Mouse (Mus musculus) testis, adult 2 months (tissue): ENCODE data around the gene Grb14. TPM values are rescaled to one million over a fixed set of nuclear protein-coding genes. Genes with fewer than 3 reads are reported as not detected.
A peak's percentile ranks its signal among the peaks of the same experiment; 100 is the strongest.

Source experiments
- H3K27ac ChIP-seq: fragments of 200-500 bp; 2 replicates; pipeline ENCODE4 v1.5.1; 2012; ENCODE audit warnings: low read depth, low read length; ENCODE audit not compliant: control insufficient read depth, insufficient read depth
- H3K27me3 ChIP-seq: fragments of 200-500 bp; 2 replicates; pipeline ENCODE4 v1.6.1; 2012; ENCODE audit warnings: mild to moderate bottlenecking, low read length, moderate library complexity; ENCODE audit not compliant: control insufficient read depth, insufficient read depth
- H3K36me3 ChIP-seq: fragments of 200-500 bp; 2 replicates; pipeline ENCODE4 v1.6.1; 2012; ENCODE audit warnings: mild to moderate bottlenecking, low read length; ENCODE audit not compliant: control insufficient read depth, insufficient read depth
- H3K4me1 ChIP-seq: fragments of 200-500 bp; 2 replicates; pipeline ENCODE4 v1.6.1; 2012; ENCODE audit warnings: low read length; ENCODE audit not compliant: control insufficient read depth, insufficient read depth
- H3K4me3 ChIP-seq: fragments of 200-500 bp; 2 replicates; pipeline ENCODE4 v1.5.1; 2012; ENCODE audit warnings: low read depth, mild to moderate bottlenecking, low read length, moderate library complexity, mixed read lengths; ENCODE audit not compliant: control insufficient read depth
- CTCF ChIP-seq: fragments of 200-500 bp; IDR thresholded peaks from 2 replicates; pipeline ENCODE4 v1.5.1; 2012; ENCODE audit warnings: low read depth, mild to moderate bottlenecking, inconsistent platforms, low read length, moderate library complexity; ENCODE audit not compliant: control insufficient read depth, insufficient read depth, insufficient replicate concordance
- POLR2A ChIP-seq: fragments of 200-500 bp; IDR thresholded peaks from 2 replicates; pipeline ENCODE4 v1.6.1; 2012; ENCODE audit warnings: low read depth, mild to moderate bottlenecking, inconsistent platforms, low read length, moderate library complexity; ENCODE audit not compliant: control insufficient read depth
- polyA plus RNA-seq: library from polyadenylated mRNA; depleted of rRNA; stranded (reverse); fragments of >200 nt; gene quantifications from 2 replicates; pipeline ENCODE4 v1.2.3, GENCODE M21; 2012

Gene Grb14
- polyA plus RNA-seq, 1 experiment: 6.2 TPM

DNA sequence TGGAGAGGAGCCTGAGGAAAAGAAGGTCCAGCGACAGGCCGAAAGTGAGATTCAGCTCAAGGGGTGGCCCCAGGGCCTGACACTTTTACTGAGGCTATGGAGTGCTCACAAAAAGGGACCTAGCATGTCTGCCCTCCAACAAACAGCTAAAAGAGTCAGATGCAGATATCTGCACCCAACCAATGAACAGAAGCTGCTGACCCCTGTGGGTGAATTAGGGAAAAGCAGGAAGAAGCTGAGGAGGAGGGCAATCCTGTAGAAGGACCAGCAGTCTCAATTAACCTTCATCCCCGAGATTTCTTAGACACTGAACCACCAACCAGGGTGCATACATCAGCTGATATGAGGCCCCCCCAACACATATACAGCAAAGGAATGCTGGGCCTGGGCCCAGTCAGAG lies 77.3 kb downstream of the Grb14 start:
- TF ChIP-seq POLR2A: no peak
- TF ChIP-seq CTCF: no peak
- no peaks in the 10 kb centered on the region for H3K27me3 ChIP-seq
- no peaks in the 10 kb centered on the region for H3K4me1 ChIP-seq
- H3K4me3 ChIP-seq: no peak overlapping the region
- no peaks in the 10 kb centered on the region for H3K36me3 ChIP-seq
- H3K27ac ChIP-seq: no peak overlapping the region

DNA sequence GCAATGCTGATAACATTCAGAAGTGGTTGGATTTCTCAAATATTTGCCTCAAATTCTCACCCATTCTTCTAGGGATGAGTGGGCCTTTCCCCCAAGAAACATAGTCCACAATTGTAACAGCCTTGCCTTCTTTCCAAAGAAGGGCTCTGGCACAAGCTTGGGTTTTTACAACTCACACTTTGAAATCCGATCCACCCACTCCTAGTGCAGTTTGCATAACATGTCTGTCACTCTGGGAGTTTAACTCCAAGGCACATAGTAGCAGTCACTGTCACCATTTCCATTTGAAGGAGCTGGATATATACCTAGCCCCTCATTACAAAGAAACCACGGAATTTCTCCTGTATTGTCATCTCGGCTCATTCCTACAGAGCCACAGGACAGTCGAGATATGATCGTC lies 103.9 kb downstream of the Grb14 start:
- Histone ChIP-seq H3K36me3 (no peaks in the 10 kb centered on the region), H3K4me3 (no peak overlapping the region), H3K27me3 (no peaks in the 10 kb centered on the region), H3K27ac (peak overlapping the region; percentile 29; the same call in 1 of the 2 replicates), H3K4me1 (peaks cover 2% of the 10 kb centered on the region; the same call in 1 of the 2 replicates)
- TF ChIP-seq CTCF: no peak

DNA sequence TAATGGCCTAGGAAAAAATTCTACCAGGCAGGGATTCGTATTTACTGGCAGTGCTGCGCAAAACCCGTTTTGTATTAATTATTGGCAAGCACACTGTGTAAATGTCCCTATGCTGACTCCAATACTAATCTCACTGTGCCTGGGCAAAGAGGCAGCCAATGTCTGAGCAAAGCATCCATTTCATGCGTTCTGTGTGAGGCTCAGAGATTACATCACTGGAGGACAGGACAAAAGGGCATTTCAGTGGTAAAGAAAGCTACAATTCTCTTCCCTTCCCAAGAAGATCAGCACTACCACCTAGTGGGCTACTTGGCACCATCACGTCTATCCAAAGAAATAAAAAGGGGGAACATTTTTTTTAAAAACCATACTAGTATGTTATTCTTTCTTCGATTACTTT lies 109.3 kb downstream of the Grb14 start:
- no peak for TF ChIP-seq CTCF
- TF ChIP-seq POLR2A: no peak
- no peaks in the 10 kb centered on the region for H3K36me3 ChIP-seq
- no peak overlapping the region for H3K4me3 ChIP-seq
- no peaks in the 10 kb centered on the region for H3K27me3 ChIP-seq
- H3K4me1 ChIP-seq: no peaks in the 10 kb centered on the region
- H3K27ac ChIP-seq: no peak overlapping the region

DNA sequence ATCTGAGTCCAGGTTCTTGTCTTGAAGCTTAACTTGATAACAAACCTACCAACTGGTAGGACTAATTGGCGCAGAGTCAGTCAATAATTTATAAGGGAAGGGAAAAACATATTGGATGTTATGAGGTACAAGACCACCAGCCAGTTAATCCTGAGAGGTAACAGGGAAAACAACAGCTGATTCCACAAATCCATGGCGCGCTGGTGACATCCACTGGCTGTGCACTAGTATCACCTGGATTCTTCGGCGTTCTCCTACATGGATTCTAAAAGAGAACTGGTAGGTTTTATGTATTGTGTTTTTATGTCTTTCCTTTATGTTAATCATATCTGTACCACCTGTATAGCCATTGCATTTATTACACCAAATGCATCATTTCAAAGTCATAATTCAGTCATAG lies 119.9 kb downstream of the Grb14 start:
- H3K27ac ChIP-seq: no peak overlapping the region
- H3K4me1 ChIP-seq: no peaks in the 10 kb centered on the region
- TF ChIP-seq POLR2A (no peak), CTCF (no peak)
- H3K4me3 ChIP-seq: no peak overlapping the region
- H3K27me3 ChIP-seq: no peaks in the 10 kb centered on the region
- no peaks in the 10 kb centered on the region for H3K36me3 ChIP-seq

DNA sequence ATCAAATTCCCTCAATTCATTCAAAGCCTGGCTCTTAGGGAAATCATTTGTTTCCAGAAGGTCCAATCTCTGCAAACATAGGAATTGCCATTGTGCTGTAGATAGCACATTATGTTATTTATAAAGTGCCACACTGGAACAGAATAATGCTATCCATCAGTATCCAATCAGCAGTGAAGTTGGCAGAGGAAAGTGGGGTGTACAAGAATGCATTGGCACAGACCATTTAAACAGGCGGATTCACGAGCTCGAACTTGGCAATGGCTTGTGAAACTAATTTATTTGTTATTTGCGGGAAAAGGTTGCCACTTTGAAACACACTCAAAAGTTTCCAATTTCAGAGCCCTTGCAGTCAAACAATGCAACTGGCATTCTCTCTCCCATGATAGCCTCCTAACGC lies 126.9 kb downstream of the Grb14 start:
- Histone ChIP-seq H3K4me1 (no peaks in the 10 kb centered on the region), H3K27ac (no peak overlapping the region), H3K27me3 (no peaks in the 10 kb centered on the region), H3K4me3 (no peak overlapping the region), H3K36me3 (no peaks in the 10 kb centered on the region)
- no peak for TF ChIP-seq POLR2A
- TF ChIP-seq CTCF: no peak

DNA sequence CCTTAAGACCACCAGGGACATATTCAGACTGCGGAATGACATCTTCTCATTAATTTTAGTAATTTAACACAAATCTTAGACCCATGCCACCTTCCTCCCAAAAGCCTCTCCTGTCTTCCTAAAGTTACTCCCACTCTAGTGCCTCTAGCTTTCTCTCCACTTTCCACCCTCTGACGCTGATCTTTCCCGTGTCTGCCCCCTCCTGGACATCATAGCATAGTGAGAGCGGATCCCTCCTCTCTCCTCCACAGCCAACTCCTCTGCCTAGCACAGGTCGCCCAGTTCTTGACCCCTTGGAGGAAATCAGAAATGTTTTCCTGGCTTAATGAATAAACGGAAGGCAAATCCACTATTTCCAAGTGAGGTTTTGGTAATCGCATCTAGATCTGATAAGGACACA lies 131.6 kb downstream of the Grb14 start:
- no peak overlapping the region for H3K4me3 ChIP-seq
- H3K36me3 ChIP-seq: no peaks in the 10 kb centered on the region
- TF ChIP-seq POLR2A (no peak), CTCF (no peak; the same call in 1 of the 2 replicates)

DNA sequence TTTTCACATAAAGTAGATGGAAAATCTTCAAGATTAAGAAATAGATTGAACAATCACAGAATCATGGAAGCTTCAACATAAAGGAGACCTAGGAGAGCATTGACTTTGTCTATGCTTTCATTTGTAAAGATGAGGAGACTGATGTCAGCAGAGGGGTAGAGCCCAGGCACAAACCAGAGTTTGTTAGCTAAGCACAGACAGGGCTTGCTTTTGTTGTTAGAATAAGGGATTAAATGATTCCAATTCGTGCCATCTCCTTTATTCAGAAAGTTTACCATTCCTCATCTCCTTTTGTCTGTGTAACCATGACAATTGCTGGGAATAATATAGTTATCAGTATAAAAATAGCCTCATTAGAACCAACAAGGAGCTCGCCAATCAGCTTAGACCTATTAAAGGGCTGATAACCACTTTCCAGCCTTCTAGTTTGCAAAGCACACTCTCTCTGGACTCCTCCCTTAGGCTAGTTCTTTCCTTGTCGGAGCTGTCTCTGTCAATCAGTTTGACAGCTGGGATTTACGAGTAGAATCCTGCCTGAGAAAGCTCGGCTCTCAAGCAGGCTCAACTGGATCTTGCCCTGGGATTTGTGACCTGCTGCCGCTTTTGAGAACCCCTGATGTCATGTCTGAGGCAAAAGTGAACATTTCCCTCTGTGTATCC lies 137.6 kb downstream of the Grb14 start:
- TF ChIP-seq POLR2A (no peak), CTCF (no peak)
- Histone ChIP-seq H3K4me3 (no peak overlapping the region), H3K27ac (no peak overlapping the region), H3K27me3 (no peaks in the 10 kb centered on the region), H3K36me3 (no peaks in the 10 kb centered on the region), H3K4me1 (no peaks in the 10 kb centered on the region)

More for the DNA sequence above, 131.6 kb downstream of the Grb14 start:
- Histone ChIP-seq H3K27me3 (no peaks in the 10 kb centered on the region), H3K27ac (no peak overlapping the region), H3K4me1 (no peaks in the 10 kb centered on the region)

DNA sequence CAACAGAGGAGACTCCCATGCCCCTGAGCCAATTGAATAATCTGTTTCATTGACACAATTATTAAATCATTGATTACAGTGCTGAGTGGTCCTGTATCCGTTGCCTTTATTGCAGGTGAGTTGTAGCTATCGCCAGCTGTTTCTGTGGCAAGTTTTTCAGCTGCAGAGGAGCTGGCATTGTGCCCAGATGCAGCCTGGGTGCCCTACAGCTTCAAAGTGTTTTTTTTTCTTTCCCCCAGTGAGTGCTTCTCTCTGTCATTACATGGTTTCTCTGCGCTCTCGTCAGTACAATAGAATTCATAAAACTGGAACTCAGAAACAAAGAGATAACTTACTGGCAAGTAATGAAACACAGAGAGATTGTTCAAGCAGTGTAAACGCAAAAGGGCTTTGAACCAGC lies 139.1 kb downstream of the Grb14 start:
- Histone ChIP-seq H3K4me1 (no peaks in the 10 kb centered on the region), H3K4me3 (no peak overlapping the region)

More for the DNA sequence above, 139.1 kb downstream of the Grb14 start:
- Histone ChIP-seq H3K27me3 (no peaks in the 10 kb centered on the region), H3K27ac (no peak overlapping the region), H3K36me3 (no peaks in the 10 kb centered on the region)
- no peak for TF ChIP-seq CTCF
- no peak for TF ChIP-seq POLR2A
